Mouse (Mus musculus) cerebellum, adult (tissue): ENCODE data around the gene Armc3.
A peak's percentile ranks its signal among the peaks of the same experiment; 100 is the strongest.

Experiments
- ATAC-seq: cut with Nextera tagmentation; 2 replicates; pipeline ENCODE4 v1.9.2; 2017; ENCODE audit warnings: mild to moderate bottlenecking, moderate library complexity, mixed read lengths; ENCODE audit not compliant: insufficient number of reproducible peaks, low FRiP score, low TSS enrichment

Armc3 gene

DNA sequence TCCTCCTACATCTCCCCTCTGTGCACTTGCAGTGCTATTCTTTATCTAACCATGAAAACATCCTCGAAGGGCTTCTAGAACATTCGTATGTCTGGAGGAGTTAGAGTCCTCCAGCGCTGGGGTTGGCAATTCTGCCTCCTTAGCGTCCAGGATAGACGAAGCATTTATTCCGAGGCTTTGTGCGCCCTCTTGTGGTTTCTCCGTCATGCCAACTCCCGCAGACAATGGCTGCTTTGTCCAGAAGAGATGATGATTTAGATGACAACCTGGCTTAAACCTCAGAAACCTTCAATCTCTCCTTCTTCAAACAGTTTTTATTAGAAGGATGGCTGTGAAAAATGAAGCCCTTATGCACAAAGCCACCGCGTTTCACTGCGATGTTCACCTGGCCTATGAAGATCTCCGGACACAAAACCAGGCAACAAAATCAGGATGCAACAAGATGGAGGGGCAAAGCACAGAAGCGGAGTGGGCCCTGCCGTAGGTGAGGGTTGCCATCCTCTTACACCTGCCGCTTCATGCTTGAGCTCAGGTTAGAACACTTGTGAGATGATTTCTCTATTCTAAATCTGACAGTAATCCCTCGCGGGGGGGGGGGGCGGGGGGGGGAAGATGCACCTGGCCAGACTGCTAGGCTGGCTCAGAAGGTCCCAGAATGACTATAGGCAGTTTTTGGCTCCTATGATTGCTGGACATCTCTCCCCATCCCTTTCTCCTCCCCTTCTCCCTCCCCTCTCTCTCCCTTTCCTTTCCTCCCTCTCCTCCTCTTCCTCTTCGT lies 145.7 kb downstream of the Armc3 start:
- ATAC-seq = peak; percentile 85

DNA sequence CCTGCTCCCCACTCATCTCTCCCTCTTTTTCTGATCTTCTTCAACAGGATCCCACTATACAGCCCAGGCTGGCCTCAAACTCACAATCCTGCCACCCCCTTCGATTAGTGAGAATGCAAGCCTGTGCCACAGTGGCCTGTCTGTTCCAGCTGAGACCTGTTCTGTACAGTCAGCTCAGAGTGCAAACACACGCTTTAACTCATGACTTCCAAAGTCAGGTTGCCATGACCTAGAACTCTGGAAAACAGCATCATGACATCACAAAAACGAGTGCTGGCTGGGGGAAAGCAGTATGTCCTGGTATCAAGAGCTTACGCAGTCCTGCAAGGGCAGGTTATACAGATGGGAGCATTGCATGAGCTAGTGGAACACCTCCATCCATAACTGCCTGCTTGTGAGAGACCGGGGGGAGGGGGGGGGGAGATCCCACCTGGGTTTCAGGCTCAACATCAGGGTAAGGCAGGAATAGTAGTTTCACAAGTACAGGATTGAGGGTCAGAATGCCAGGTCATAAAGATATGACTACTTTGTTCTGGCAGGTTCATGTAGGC lies 146.4 kb downstream of the Armc3 start:
- no peak for ATAC-seq

DNA sequence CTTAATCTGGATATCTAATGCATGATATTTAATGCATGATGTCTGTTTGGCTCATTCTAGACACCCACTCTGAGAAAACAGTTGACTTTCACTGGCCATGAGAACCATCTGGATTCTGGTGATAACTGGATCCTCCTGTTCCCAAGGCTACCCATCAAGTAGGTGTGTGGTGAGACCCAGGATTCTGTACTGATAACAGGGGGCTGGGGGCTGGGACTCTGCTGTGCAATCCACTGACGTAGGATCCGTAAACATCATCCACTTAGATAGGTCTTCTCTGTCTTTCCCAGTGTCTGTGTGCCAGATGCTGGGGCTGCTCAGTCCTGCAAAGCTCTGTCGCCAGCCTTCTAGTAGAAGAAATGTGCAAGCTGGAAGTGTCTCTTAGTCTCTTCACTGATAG lies 149.4 kb downstream of the Armc3 start:
- no peak for ATAC-seq

DNA sequence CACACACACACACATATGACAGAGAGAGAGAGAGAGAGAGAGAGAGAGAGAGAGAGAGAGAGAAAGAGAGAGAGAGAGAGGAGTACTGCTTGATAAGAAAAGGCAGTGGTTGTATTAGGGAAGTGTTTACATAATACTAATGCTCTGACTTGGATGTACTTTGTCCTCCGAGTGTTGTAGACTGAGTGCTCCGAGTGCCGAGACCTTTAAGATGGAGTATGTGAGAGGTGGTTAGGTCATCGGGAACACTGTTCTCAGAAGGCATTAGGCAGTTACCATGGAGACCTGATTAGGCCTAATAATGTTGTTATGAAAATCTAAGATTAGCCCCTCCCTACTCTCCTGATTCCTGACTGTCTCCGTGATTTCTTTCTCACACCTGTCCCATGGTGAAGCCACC lies 151.1 kb downstream of the Armc3 start:
- no peak for ATAC-seq

DNA sequence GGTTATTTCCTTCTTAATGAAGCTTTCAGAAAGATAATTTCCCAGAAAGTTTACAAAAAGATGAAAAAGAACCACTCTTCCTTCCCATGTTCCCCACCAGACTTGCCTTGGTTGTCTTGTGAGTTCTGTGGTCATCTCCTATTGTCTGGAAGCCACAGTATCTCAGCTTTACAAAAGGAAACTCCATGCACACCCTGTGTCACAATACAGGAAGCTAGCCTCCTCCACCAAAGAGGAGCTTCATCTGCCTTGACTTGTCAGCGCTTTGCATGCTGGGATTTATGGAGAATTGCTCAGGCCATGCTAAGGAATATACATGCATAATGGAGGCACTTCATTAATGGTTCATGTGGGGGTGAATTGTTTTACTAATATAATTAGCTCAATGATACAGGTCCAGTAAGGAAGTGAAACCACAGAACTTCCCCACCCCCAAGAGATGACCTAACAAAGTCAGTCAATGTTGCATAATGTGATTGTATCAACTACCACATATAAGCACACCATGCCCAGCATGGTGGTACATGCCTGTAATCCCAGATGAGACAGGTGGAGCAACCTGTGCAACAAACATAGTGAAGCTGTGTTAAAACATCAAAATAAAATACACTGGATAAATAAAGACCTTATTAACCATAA lies 152.6 kb downstream of the Armc3 start:
- ATAC-seq = no peak

DNA sequence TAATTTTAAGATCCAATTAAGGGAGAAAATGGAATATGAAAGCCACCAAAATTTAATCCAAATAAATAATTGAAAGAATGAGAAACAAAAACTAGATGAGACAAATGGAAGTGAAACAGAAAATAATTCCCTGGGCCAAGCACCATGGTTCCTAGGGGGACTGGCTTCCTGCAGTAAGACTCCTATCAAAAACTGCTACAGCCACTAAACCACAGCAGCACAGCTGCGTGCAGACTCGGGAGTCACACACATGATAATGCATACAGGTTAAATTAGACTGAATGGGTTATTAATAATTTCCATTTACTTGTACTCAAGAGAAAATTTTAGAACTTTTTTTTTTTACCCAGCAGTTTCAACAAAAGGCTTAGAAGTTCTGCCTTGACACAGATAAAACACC lies 154.1 kb downstream of the Armc3 start:
- ATAC-seq = no peak
